Comparison of ENCODE assay signal across 10 mouse cellular contexts in genomic region chr8:122326114-122326542, GRCm38 (mm10). TPM values are rescaled to one million over a fixed set of nuclear protein-coding genes. Genes with fewer than 3 reads are reported as not detected.
DNase-seq lines count a peak whose midpoint lies in the region; ATAC-seq lines count a peak whose summit lies in the region.
"Had no signal": no experiment of that assay in that cellular context is flagged by ENCODE, and none has a peak within 500 bp of the region (broad histone marks: within the 10 kb centered on the region; RNA-seq: fewer than 3 reads in every experiment).

No protein-coding gene starts in this region.

- peaks cover 42% of the 10 kb centered on the region for H3K36me3 ChIP-seq in heart, embryonic 10.5 days
- H3K36me3 ChIP-seq in megakaryocyte, embryonic 14.5 days (replicated peaks; ENCODE audit: low read length), result peaks cover 98% of the 10 kb centered on the region
- H3K36me3 ChIP-seq in liver, embryonic 11.5 days (ENCODE audit: control insufficient read depth, insufficient read depth, low read length), result peaks cover 44% of the 10 kb centered on the region
- no peaks in the 10 kb centered on the region for H3K36me3 ChIP-seq in neural tube, embryonic 15.5 days

- peak overlapping the region; percentile 51 for H3K9ac ChIP-seq in liver, embryonic 11.5 days (ENCODE audit: low read depth, low read length)
- no peak overlapping the region; the same call in 1 of the 2 replicates for H3K9ac ChIP-seq in neural tube, embryonic 15.5 days (replicated peaks)

- DNase-seq in heart, embryonic 10.5 days (ENCODE audit: low spot score), result no peak
- no peak for DNase-seq in heart, adult 18-20 months
- no peak for DNase-seq in liver, embryonic 11.5 days (ENCODE audit: low spot score)
- no peak for DNase-seq in adipocyte (ENCODE audit: low spot score)
- no peak for DNase-seq in spleen, adult 18-20 months
- DNase-seq: kidney, adult 9 months had no signal

- H3K4me2 ChIP-seq in liver, embryonic 11.5 days, result peak overlapping the region; percentile 63
- peak overlapping the region; percentile 28 for H3K4me2 ChIP-seq in neural tube, embryonic 15.5 days

- H3K4me3 ChIP-seq in heart, embryonic 10.5 days, result peak overlapping the region; percentile 32
- H3K4me3 ChIP-seq in megakaryocyte, embryonic 14.5 days (replicated peaks), result peak overlapping the region; percentile 75
- H3K4me3 ChIP-seq in liver, embryonic 11.5 days (ENCODE audit: low read depth, low read length), result peak overlapping the region; percentile 30
- no peak overlapping the region for H3K4me3 ChIP-seq in neural tube, embryonic 15.5 days (replicated peaks)

- H3K9me3 ChIP-seq in heart, embryonic 10.5 days, result no peaks in the 10 kb centered on the region
- H3K9me3 ChIP-seq in megakaryocyte, embryonic 14.5 days, result no peaks in the 10 kb centered on the region
- no peaks in the 10 kb centered on the region for H3K9me3 ChIP-seq in liver, embryonic 11.5 days (ENCODE audit: control insufficient read depth, low read length)
- no peaks in the 10 kb centered on the region for H3K9me3 ChIP-seq in neural tube, embryonic 15.5 days (replicated peaks)

- H3K27me3 ChIP-seq in heart, embryonic 10.5 days (ENCODE audit: insufficient read depth, poor library complexity, severe bottlenecking), result no peaks in the 10 kb centered on the region
- no peaks in the 10 kb centered on the region for H3K27me3 ChIP-seq in megakaryocyte, embryonic 14.5 days (replicated peaks)
- no peaks in the 10 kb centered on the region for H3K27me3 ChIP-seq in liver, embryonic 11.5 days (replicated peaks; ENCODE audit: control insufficient read depth, insufficient read depth, low read length)
- H3K27me3 ChIP-seq in neural tube, embryonic 15.5 days (replicated peaks), result no peaks in the 10 kb centered on the region

- peak overlapping the region; percentile 81 for H3K27ac ChIP-seq in heart, embryonic 10.5 days
- H3K27ac ChIP-seq in liver, embryonic 11.5 days (ENCODE audit: low read depth, low read length), result peak overlapping the region; percentile 97
- H3K27ac ChIP-seq in neural tube, embryonic 15.5 days (replicated peaks), result no peak overlapping the region

- H3K4me1 ChIP-seq in heart, embryonic 10.5 days, result peaks cover 98% of the 10 kb centered on the region
- peaks cover 100% of the 10 kb centered on the region for H3K4me1 ChIP-seq in megakaryocyte, embryonic 14.5 days
- peaks cover 100% of the 10 kb centered on the region for H3K4me1 ChIP-seq in liver, embryonic 11.5 days (replicated peaks; ENCODE audit: control insufficient read depth, insufficient read depth, low read length)
- H3K4me1 ChIP-seq in neural tube, embryonic 15.5 days, result peaks cover 46% of the 10 kb centered on the region

- ATAC-seq in megakaryocyte, adult 5-6 weeks (ENCODE audit: poor library complexity, severe bottlenecking), result no peak
- no peak for ATAC-seq in liver, embryonic 11.5 days (replicated peaks; ENCODE audit: low FRiP score)
- ATAC-seq in neural tube, embryonic 15.5 days (ENCODE audit: low FRiP score), result no peak

- WGBS in heart, embryonic 10.5 days, result 4% methylated on average over 14 of the region's 14 CpGs
- 13% methylated on average over 14 of the region's 14 CpGs for WGBS in liver, embryonic 11.5 days
- 26% methylated on average over 14 of the region's 14 CpGs for WGBS in neural tube, embryonic 15.5 days

RNA-seq across cellular contexts. Expression of gene Trhr2, which starts 34.4 kb away (rescaled TPM):
- not detected in 2 replicates for polyA plus RNA-seq in heart, embryonic 10.5 days (2016; fragmentation: Nextera tagmentation; extraction: Ambion mirVana)
- total RNA-seq in heart, adult 18-20 months (2021), result not detected
- polyA plus RNA-seq in megakaryocyte, embryonic 14.5 days (2012; ENCODE audit: insufficient read depth, low replicate concordance), result 1.8 TPM in 1 of 2 replicates, not detected in the other
- not detected in 2 replicates for total RNA-seq in megakaryocyte, adult 5-6 weeks (2015)
- total RNA-seq in megakaryocyte, adult 5-6 weeks (2017), result not detected in 2 replicates
- not detected in 2 replicates for polyA plus RNA-seq in liver, embryonic 11.5 days (2014; fragmentation: Nextera tagmentation; extraction: Ambion mirVana)
- polyA plus RNA-seq in neural tube, embryonic 15.5 days (2015; fragmentation: Nextera tagmentation; extraction: Ambion mirVana), result 0.12 TPM in 1 of 2 replicates, not detected in the other
- total RNA-seq: gastrocnemius, adult 18-20 months had no signal

RNA-seq across cellular contexts. Expression of gene Zfpm1, which starts 44.2 kb away (rescaled TPM):
- 5.7 and 12.8 TPM in 2 replicates for polyA plus RNA-seq in heart, embryonic 10.5 days (2016; fragmentation: Nextera tagmentation; extraction: Ambion mirVana)
- 10 to 100 TPM; 18.4 to 23.0 TPM for total RNA-seq in heart, adult 18-20 months (2021)
- 1,238 and 3,030 TPM in 2 replicates for polyA plus RNA-seq in megakaryocyte, embryonic 14.5 days (2012; ENCODE audit: insufficient read depth, low replicate concordance)
- total RNA-seq in megakaryocyte, adult 5-6 weeks (2015), result 4.3 and 4.5 TPM in 2 replicates
- 4.8 and 5.6 TPM in 2 replicates for total RNA-seq in megakaryocyte, adult 5-6 weeks (2017)
- 22.7 and 26.5 TPM in 2 replicates for polyA plus RNA-seq in liver, embryonic 11.5 days (2014; fragmentation: Nextera tagmentation; extraction: Ambion mirVana)
- 1.00 and 1.4 TPM in 2 replicates for polyA plus RNA-seq in neural tube, embryonic 15.5 days (2015; fragmentation: Nextera tagmentation; extraction: Ambion mirVana)

RNA-seq across cellular contexts. Expression of gene Zc3h18, which starts 50.3 kb away (rescaled TPM):
- 47.4 and 51.0 TPM in 2 replicates for polyA plus RNA-seq in heart, embryonic 10.5 days (2016; fragmentation: Nextera tagmentation; extraction: Ambion mirVana)
- total RNA-seq in heart, adult 18-20 months (2021), result 10 to 100 TPM; 20.9 to 24.5 TPM
- polyA plus RNA-seq in megakaryocyte, embryonic 14.5 days (2012; ENCODE audit: insufficient read depth, low replicate concordance), result 80.4 and 130 TPM in 2 replicates
- 19.6 and 22.0 TPM in 2 replicates for total RNA-seq in megakaryocyte, adult 5-6 weeks (2015)
- total RNA-seq in megakaryocyte, adult 5-6 weeks (2017), result 50.2 and 63.1 TPM in 2 replicates
- polyA plus RNA-seq in liver, embryonic 11.5 days (2014; fragmentation: Nextera tagmentation; extraction: Ambion mirVana), result 41.3 and 44.2 TPM in 2 replicates
- 30.6 and 35.3 TPM in 2 replicates for polyA plus RNA-seq in neural tube, embryonic 15.5 days (2015; fragmentation: Nextera tagmentation; extraction: Ambion mirVana)

Comparison
In these comparisons a context has a peak if more than half of its experiments do, and no peak if none do; other contexts are left out.
1. RNA of gene Zfpm1, which starts 44.2 kb away (polyA plus RNA-seq): 1,238 to 3,030 TPM in megakaryocyte, embryonic 14.5 days; 22.7 to 26.5 TPM in liver, embryonic 11.5 days, 5.7 to 12.8 TPM in heart, embryonic 10.5 days and 1.00 to 1.4 TPM in neural tube, embryonic 15.5 days; every median in the first group is over 10 times any median in the second.